Mouse (Mus musculus): ENCODE results near the gene Ntsr2. TPM values are rescaled to one million over a fixed set of nuclear protein-coding genes. Genes with fewer than 3 reads are reported as not detected.

Ntsr2 gene
- total and polyA plus RNA-seq, 2 experiments from 2014 or later, result 0.38 to 0.79 TPM

GRCm38 (mm10) chr12:16661936-16662335, 8.8 kb downstream of the Ntsr2 start:
- no peak for ATAC-seq (ENCODE audit: insufficient read depth, low read depth)

GRCm38 (mm10) chr12:16662955-16663585, 9.9 kb downstream of the Ntsr2 start:
- Histone ChIP-seq H3K4me2 (ENCODE audit: low read depth, low read length) (no peak overlapping the region), H3K9ac (replicated peaks; ENCODE audit: low read depth, low read length) (no peak overlapping the region), H3K36me3 (replicated peaks; ENCODE audit: control insufficient read depth, insufficient read depth, low read length) (no peaks in the 10 kb centered on the region), H3K4me1 (ENCODE audit: control insufficient read depth, insufficient read depth) (peaks cover 4% of the 10 kb centered on the region; the same call in 1 of the 2 replicates), H3K9me3 (replicated peaks; ENCODE audit: control insufficient read depth, low read length) (no peaks in the 10 kb centered on the region), H3K4me3 (ENCODE audit: low read depth, low read length) (no peak overlapping the region), H3K27me3 (ENCODE audit: control insufficient read depth, insufficient read depth, low read length) (no peaks in the 10 kb centered on the region), H3K27ac (ENCODE audit: low read depth) (no peak overlapping the region)
- ATAC-seq (ENCODE audit: insufficient read depth, low read depth), result no peak
- no peak for DNase-seq (ENCODE audit: low spot score)
- TF ChIP-seq EP300 (IDR thresholded peaks at IDR 0.05; ENCODE audit: low read depth) (no peak), CTCF (IDR thresholded peaks at IDR 0.05; ENCODE audit: low read depth) (no peak)
- WGBS, result 64% methylated on average over 6 of the region's 6 CpGs

More at GRCm38 (mm10) chr12:16661936-16662335, 8.8 kb downstream of the Ntsr2 start:
- WGBS, result 48% methylated on average over 2 of the region's 2 CpGs
- H3K9me3 ChIP-seq (replicated peaks; ENCODE audit: control insufficient read depth, low read length), result no peaks in the 10 kb centered on the region
- no peaks in the 10 kb centered on the region for H3K27me3 ChIP-seq (ENCODE audit: control insufficient read depth, insufficient read depth, low read length)
- no peak overlapping the region for H3K4me3 ChIP-seq (ENCODE audit: low read depth, low read length)
- no peak for DNase-seq (ENCODE audit: low spot score)
- no peak overlapping the region for H3K4me2 ChIP-seq (ENCODE audit: low read depth, low read length)
- H3K4me1 ChIP-seq (ENCODE audit: control insufficient read depth, insufficient read depth), result peaks cover 4% of the 10 kb centered on the region; the same call in 1 of the 2 replicates
- H3K36me3 ChIP-seq (replicated peaks; ENCODE audit: control insufficient read depth, insufficient read depth, low read length), result no peaks in the 10 kb centered on the region
- H3K27ac ChIP-seq (ENCODE audit: low read depth), result no peak overlapping the region
- H3K9ac ChIP-seq (replicated peaks; ENCODE audit: low read depth, low read length), result no peak overlapping the region
- TF ChIP-seq EP300 (IDR thresholded peaks at IDR 0.05; ENCODE audit: low read depth), result no peak
- TF ChIP-seq CTCF (IDR thresholded peaks at IDR 0.05; ENCODE audit: low read depth), result no peak

- no peak for TF ChIP-seq EP300 (IDR thresholded peaks at IDR 0.05; ENCODE audit: low read depth)
- TF ChIP-seq CTCF (IDR thresholded peaks at IDR 0.05; ENCODE audit: low read depth), result no peak
- ATAC-seq (ENCODE audit: insufficient read depth, low read depth) (no peak), DNase-seq (ENCODE audit: low spot score) (no peak)
- 21% methylated on average over 2 of the region's 2 CpGs for WGBS
- Histone ChIP-seq H3K9me3 (replicated peaks; ENCODE audit: control insufficient read depth, low read length) (no peaks in the 10 kb centered on the region), H3K36me3 (replicated peaks; ENCODE audit: control insufficient read depth, insufficient read depth, low read length) (no peaks in the 10 kb centered on the region), H3K9ac (replicated peaks; ENCODE audit: low read depth, low read length) (no peak overlapping the region), H3K4me2 (ENCODE audit: low read depth, low read length) (no peak overlapping the region), H3K4me3 (ENCODE audit: low read depth, low read length) (no peak overlapping the region), H3K4me1 (ENCODE audit: control insufficient read depth, insufficient read depth) (peaks cover 4% of the 10 kb centered on the region; the same call in 1 of the 2 replicates), H3K27me3 (ENCODE audit: control insufficient read depth, insufficient read depth, low read length) (no peaks in the 10 kb centered on the region), H3K27ac (ENCODE audit: low read depth) (no peak overlapping the region)
These were observed 11.8 kb downstream of the Ntsr2 start for GRCm38 (mm10) chr12:16665022-16665421.

GRCm38 (mm10) chr12:16669176-16669575, 16.0 kb downstream of the Ntsr2 start:
- TF ChIP-seq EP300 (IDR thresholded peaks at IDR 0.05; ENCODE audit: low read depth) (no peak), CTCF (IDR thresholded peaks at IDR 0.05; ENCODE audit: low read depth) (no peak)
- no peak overlapping the region for H3K27ac ChIP-seq (ENCODE audit: low read depth)
- H3K27me3 ChIP-seq (ENCODE audit: control insufficient read depth, insufficient read depth, low read length), result no peaks in the 10 kb centered on the region
- H3K9ac ChIP-seq (replicated peaks; ENCODE audit: low read depth, low read length), result no peak overlapping the region
- H3K4me1 ChIP-seq (ENCODE audit: control insufficient read depth, insufficient read depth), result peaks cover 4% of the 10 kb centered on the region; the same call in 1 of the 2 replicates
- H3K9me3 ChIP-seq (replicated peaks; ENCODE audit: control insufficient read depth, low read length), result no peaks in the 10 kb centered on the region
- ATAC-seq (ENCODE audit: insufficient read depth, low read depth) (no peak), DNase-seq (ENCODE audit: low spot score) (no peak)
- H3K4me2 ChIP-seq (ENCODE audit: low read depth, low read length), result no peak overlapping the region
- 70% methylated on average over 3 of the region's 3 CpGs for WGBS
- H3K36me3 ChIP-seq (replicated peaks; ENCODE audit: control insufficient read depth, insufficient read depth, low read length), result no peaks in the 10 kb centered on the region
- H3K4me3 ChIP-seq (ENCODE audit: low read depth, low read length), result no peak overlapping the region

GRCm38 (mm10) chr12:16672246-16672645, 19.1 kb downstream of the Ntsr2 start:
- no peak for ATAC-seq (ENCODE audit: insufficient read depth, low read depth)
- Histone ChIP-seq H3K9me3 (replicated peaks; ENCODE audit: control insufficient read depth, low read length) (no peaks in the 10 kb centered on the region), H3K4me3 (ENCODE audit: low read depth, low read length) (no peak overlapping the region), H3K4me1 (ENCODE audit: control insufficient read depth, insufficient read depth) (no peaks in the 10 kb centered on the region), H3K4me2 (ENCODE audit: low read depth, low read length) (no peak overlapping the region), H3K36me3 (replicated peaks; ENCODE audit: control insufficient read depth, insufficient read depth, low read length) (no peaks in the 10 kb centered on the region), H3K9ac (replicated peaks; ENCODE audit: low read depth, low read length) (no peak overlapping the region), H3K27ac (ENCODE audit: low read depth) (no peak overlapping the region), H3K27me3 (ENCODE audit: control insufficient read depth, insufficient read depth, low read length) (no peaks in the 10 kb centered on the region)
- no peak for TF ChIP-seq CTCF (IDR thresholded peaks at IDR 0.05; ENCODE audit: low read depth)
- no peak for TF ChIP-seq EP300 (IDR thresholded peaks at IDR 0.05; ENCODE audit: low read depth)
- DNase-seq (ENCODE audit: low spot score), result no peak
- 90% methylated on average over 10 of the region's 10 CpGs for WGBS

- 70% methylated on average over 9 of the region's 9 CpGs for WGBS
These were observed 37.4 kb downstream of the Ntsr2 start for GRCm38 (mm10) chr12:16690631-16691030.

More at GRCm38 (mm10) chr12:16690631-16691030, 37.4 kb downstream of the Ntsr2 start:
- H3K36me3 ChIP-seq (replicated peaks; ENCODE audit: control insufficient read depth, insufficient read depth, low read length), result no peaks in the 10 kb centered on the region
- DNase-seq (ENCODE audit: low spot score) (no peak), ATAC-seq (ENCODE audit: insufficient read depth, low read depth) (no peak; the same call in 1 of the 2 replicates)
- no peaks in the 10 kb centered on the region for H3K27me3 ChIP-seq (ENCODE audit: control insufficient read depth, insufficient read depth, low read length)
- H3K4me2 ChIP-seq (ENCODE audit: low read depth, low read length), result no peak overlapping the region
- H3K27ac ChIP-seq (ENCODE audit: low read depth), result no peak overlapping the region
- H3K9ac ChIP-seq (replicated peaks; ENCODE audit: low read depth, low read length), result no peak overlapping the region
- no peaks in the 10 kb centered on the region for H3K4me1 ChIP-seq (ENCODE audit: control insufficient read depth, insufficient read depth)
- no peak overlapping the region for H3K4me3 ChIP-seq (ENCODE audit: low read depth, low read length)
- H3K9me3 ChIP-seq (replicated peaks; ENCODE audit: control insufficient read depth, low read length), result no peaks in the 10 kb centered on the region
- TF ChIP-seq EP300 (IDR thresholded peaks at IDR 0.05; ENCODE audit: low read depth) (no peak), CTCF (IDR thresholded peaks at IDR 0.05; ENCODE audit: low read depth) (no peak)

Measured in heart, postnatal 0 days (tissue).